15 mouse cellular contexts compared by ENCODE assay signal in the genomic region with DNA sequence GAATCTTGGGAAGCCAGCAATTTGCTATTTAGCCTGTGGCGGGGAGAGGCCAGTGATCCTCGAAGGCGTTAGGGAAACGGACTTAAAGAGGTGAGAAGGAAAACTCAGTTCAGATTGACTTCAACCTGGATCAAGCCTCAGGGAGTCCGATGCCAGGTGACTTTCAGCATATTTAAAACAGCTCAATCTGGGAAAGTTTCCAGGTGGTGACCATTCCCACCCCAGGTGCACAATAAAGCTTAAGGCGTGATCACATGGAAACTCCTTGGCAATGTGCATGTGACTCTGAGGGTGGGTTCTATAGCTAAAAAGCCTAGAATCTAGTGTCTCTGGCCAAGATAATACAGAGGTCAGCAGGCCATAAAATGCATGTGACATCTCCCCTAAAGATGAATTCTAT. TPM values are rescaled to one million over a fixed set of nuclear protein-coding genes. Genes with fewer than 3 reads are reported as not detected.
"Had no signal": no experiment of that assay in that cellular context is flagged by ENCODE, and none has a peak within 500 bp of the region (broad histone marks: within the 10 kb centered on the region; RNA-seq: fewer than 3 reads in every experiment).

No protein-coding gene starts in this region.

- H3K9me3 ChIP-seq: limb, embryonic 15.5 days; liver, embryonic 12.5 days; midbrain, embryonic 15.5 days; neural tube, embryonic 13.5 days; stomach, embryonic 15.5 days had no signal

- H3K4me2 ChIP-seq: limb, embryonic 15.5 days; liver, embryonic 12.5 days; lung, embryonic 14.5 days; midbrain, embryonic 11.5 days; midbrain, embryonic 15.5 days; neural tube, embryonic 13.5 days; stomach, embryonic 15.5 days had no signal

- H3K4me1 ChIP-seq: liver, embryonic 12.5 days had no signal

- H3K9ac ChIP-seq: limb, embryonic 15.5 days; liver, embryonic 12.5 days; lung, embryonic 14.5 days; midbrain, embryonic 15.5 days; neural tube, embryonic 13.5 days; stomach, embryonic 15.5 days had no signal

- H3K27me3 ChIP-seq: limb, embryonic 15.5 days; midbrain, embryonic 15.5 days; neural tube, embryonic 13.5 days; stomach, embryonic 15.5 days had no signal

- H3K36me3 ChIP-seq: limb, embryonic 15.5 days; liver, embryonic 12.5 days; midbrain, embryonic 15.5 days; stomach, embryonic 15.5 days had no signal

- DNase-seq: layer of hippocampus, adult 9-11 months; layer of hippocampus, postnatal 36 days; lung, embryonic 14.5 days; lung, postnatal 10 days; thymus, adult 2 months; thymus, postnatal 25 days had no signal

- H3K4me3 ChIP-seq: limb, embryonic 15.5 days; liver, embryonic 12.5 days; midbrain, embryonic 15.5 days; neural tube, embryonic 13.5 days; stomach, embryonic 15.5 days had no signal

- H3K27ac ChIP-seq: kidney, postnatal 0 days; limb, embryonic 15.5 days; liver, embryonic 12.5 days; midbrain, embryonic 15.5 days; neural tube, embryonic 13.5 days; stomach, embryonic 15.5 days had no signal

- ATAC-seq: intestine, embryonic 16.5 days; liver, embryonic 12.5 days; midbrain, embryonic 15.5 days had no signal

RNA-seq across cellular contexts. Expression of a gene that starts 7.4 kb away (rescaled TPM):
- total RNA-seq: megakaryocyte, adult 5-6 weeks had no signal
